Mouse (Mus musculus) lung, postnatal 36 days (tissue): ENCODE measurements around the gene Zscan12.
A peak's percentile ranks its signal among the peaks of the same experiment; 100 is the strongest.

Experiments used
- DNase-seq: peaks from one replicate; pipeline ENCODE4 v3.0.0; 2022; ENCODE audit warnings: mixed read lengths

The Zscan12 gene

GRCm38 (mm10) chr13:21402848-21403247 is 40.2 kb downstream of the Zscan12 start:
- no peak for DNase-seq

GRCm38 (mm10) chr13:21407341-21407740 is 44.7 kb downstream of the Zscan12 start:
- no peak for DNase-seq

- DNase-seq, result peak; percentile 91
These were observed 45.6 kb downstream of the Zscan12 start for GRCm38 (mm10) chr13:21407969-21408804.

DNA sequence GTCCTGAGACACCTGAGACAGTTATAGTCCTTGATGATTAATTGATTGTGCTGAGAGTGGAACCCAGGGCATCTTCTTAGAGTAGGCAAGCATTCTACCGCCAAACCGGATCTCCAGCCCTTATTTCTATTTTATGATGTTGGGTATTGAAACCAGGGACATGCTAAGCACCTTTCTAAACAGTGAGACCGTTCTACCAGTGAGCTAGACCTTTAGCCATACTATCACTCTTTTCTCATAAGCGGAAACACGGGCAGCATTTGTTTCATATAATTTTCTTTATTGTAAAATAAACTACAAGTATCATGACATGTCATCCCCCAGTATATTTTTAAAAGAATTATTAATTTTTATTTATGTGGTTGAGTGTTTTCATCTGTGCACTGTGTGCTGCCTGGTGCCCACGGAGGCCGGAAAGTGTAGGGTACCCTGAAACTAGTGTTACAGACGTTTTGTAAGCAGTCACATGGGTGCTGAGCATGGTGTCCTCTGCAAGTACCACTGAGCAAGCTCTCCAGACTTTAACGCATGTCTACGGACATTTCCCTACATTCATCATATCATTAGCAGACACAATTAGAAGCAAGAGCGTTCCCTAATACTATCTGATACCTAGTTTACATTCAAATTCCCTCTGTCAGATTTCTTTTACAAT is 46.3 kb downstream of the Zscan12 start:
- no peak for DNase-seq

GRCm38 (mm10) chr13:21414231-21415212 is 51.9 kb downstream of the Zscan12 start:
- peak; percentile 51 for DNase-seq

DNA sequence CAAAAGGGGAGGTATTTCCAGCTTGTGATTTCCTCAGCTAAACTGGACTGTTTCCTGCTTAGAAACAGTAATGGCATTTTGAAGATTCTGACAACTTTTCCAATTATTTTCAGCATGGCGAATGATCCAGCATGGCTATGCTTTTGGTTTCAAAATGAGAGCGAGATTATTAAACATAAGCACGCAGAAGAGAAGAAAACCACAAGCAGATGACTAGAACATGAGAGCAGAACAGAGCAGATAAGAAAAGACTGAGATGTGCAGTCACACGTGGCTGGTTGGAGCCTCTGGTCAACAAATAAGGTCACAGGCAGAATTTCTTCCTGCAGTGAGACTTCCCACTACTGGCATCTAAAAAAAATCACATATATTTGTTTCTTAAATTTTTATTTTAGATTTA is 52.6 kb downstream of the Zscan12 start:
- no peak for DNase-seq

DNA sequence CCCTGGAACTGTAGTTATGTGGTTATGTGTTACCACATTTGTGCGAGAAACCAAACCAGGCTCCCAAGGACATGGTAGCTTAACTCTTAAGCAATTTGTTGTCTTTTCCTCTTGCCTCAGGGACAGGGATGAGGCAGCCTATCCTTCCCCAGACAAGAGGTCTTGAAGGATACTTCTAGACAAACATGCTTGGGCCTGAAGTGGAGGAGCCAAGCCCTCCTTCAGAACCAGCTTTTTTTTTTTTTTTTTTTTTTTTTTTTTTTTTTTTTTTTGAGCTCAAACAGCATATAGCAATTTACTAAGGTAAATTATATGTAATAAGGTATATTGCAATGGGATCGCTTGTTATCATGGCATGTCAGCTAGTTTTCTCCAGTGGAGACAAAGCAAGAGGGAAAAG is 53.1 kb downstream of the Zscan12 start:
- no peak for DNase-seq

DNA sequence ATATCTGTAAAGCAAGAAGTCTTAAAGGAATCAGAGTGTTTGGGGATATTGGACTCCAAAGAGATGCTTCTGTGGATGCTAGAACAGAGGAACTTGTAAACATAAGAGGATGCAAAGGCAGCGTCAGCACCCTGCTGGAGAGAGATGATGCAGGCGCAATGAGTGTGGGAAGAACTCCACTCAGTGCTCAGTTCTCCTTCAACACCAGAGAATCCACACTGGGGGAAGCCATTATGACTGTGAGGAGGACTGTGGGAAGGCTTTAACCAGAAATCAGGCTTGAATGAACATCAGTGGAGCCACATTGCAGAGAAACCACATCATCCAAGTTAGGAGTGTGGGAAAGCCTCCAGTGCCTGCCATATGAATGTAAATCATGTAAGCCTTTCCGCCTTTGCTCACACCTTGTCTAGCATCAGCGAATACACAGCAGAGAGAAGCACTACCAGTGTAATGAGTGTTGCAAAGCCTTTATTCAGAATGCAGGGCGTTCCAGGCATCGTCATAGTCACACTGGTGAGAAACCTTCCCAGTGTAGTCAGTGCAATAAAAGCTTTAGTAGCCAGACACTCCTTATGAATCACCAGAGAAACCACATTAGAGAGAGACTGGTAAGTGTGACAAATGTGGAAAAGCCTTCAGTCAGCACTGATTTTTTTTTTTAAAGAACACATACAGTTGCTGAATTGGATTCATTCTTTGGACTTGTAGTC is 54.8 kb downstream of the Zscan12 start:
- no peak for DNase-seq

- no peak for DNase-seq
These were observed 56.2 kb downstream of the Zscan12 start for GRCm38 (mm10) chr13:21418865-21419264.
